Mouse (Mus musculus): ENCODE measurements at regions not wholly inside any gene's neighbourhood (a gene's known extent, or its start where the extent isn't known, plus 50 kb on each side); places are given as distances from the start of the nearest gene placed in this dataset.
A peak's percentile ranks its signal among the peaks of the same experiment; 100 is the strongest.

- Histone ChIP-seq H3K4me3 (no peak overlapping the region), H3K27ac (no peak overlapping the region; the same call in 1 of the 2 replicates), H3K27me3 (ENCODE audit: control insufficient read depth, insufficient read depth, low read length) (no peaks in the 10 kb centered on the region), H3K79me2 (replicated peaks; ENCODE audit: control insufficient read depth, insufficient read depth, low read length) (no peaks in the 10 kb centered on the region), H3K4me1 (ENCODE audit: control insufficient read depth, insufficient read depth, low read length) (peaks cover 8% of the 10 kb centered on the region), H3K9ac (ENCODE audit: low read depth, low read length) (no peak overlapping the region), H3K36me3 (ENCODE audit: control insufficient read depth, insufficient read depth, low read length) (no peaks in the 10 kb centered on the region)
- no peak for DNase-seq
- TF ChIP-seq POLR2A (IDR thresholded peaks at IDR 0.05; ENCODE audit: insufficient read depth, low read depth, low read length) (no peak), CTCF (IDR thresholded peaks at IDR 0.05) (no peak), EP300 (IDR thresholded peaks at IDR 0.05; ENCODE audit: insufficient read depth, low read depth, low read length) (no peak)
- intact Hi-C loops (cut with DNase I): loop anchor here (5.0 kb wide), 2 partner anchors 588 to 738 kb away; no protein-coding TSS in a partner anchor
- 43% methylated on average over 5 of the region's 5 CpGs for WGBS
These were observed 64.0 kb upstream of the Dapl1 start for GRCm38 (mm10) chr2:59420496-59420895.

- H3K4me3 ChIP-seq: no peak overlapping the region
- H3K4me1 ChIP-seq (ENCODE audit: control insufficient read depth, insufficient read depth, low read length): peaks cover 13% of the 10 kb centered on the region
- WGBS: 80% methylated on average over 10 of the region's 10 CpGs
- H3K79me2 ChIP-seq (replicated peaks; ENCODE audit: control insufficient read depth, insufficient read depth, low read length): no peaks in the 10 kb centered on the region
- H3K27me3 ChIP-seq (ENCODE audit: control insufficient read depth, insufficient read depth, low read length): no peaks in the 10 kb centered on the region
- intact Hi-C loops (cut with DNase I): loop anchor here (5.0 kb wide), 2 partner anchors 590 to 740 kb away; no protein-coding TSS in a partner anchor
- H3K27ac ChIP-seq: peak overlapping the region; percentile 45
- no peaks in the 10 kb centered on the region for H3K36me3 ChIP-seq (ENCODE audit: control insufficient read depth, insufficient read depth, low read length)
- DNase-seq: no peak
- H3K9ac ChIP-seq (ENCODE audit: low read depth, low read length): no peak overlapping the region
- TF ChIP-seq CTCF (IDR thresholded peaks at IDR 0.05) (no peak), POLR2A (IDR thresholded peaks at IDR 0.05; ENCODE audit: insufficient read depth, low read depth, low read length) (no peak), EP300 (IDR thresholded peaks at IDR 0.05; ENCODE audit: insufficient read depth, low read depth, low read length) (no peak)
These were observed 61.9 kb upstream of the Dapl1 start for GRCm38 (mm10) chr2:59422291-59423242.

- peak overlapping the region; percentile 26 for H3K27ac ChIP-seq
- TF ChIP-seq POLR2A (IDR thresholded peaks at IDR 0.05; ENCODE audit: insufficient read depth, low read depth, low read length): no peak
- TF ChIP-seq CTCF (IDR thresholded peaks at IDR 0.05): no peak
- TF ChIP-seq EP300 (IDR thresholded peaks at IDR 0.05; ENCODE audit: insufficient read depth, low read depth, low read length): no peak
- WGBS: 83% methylated on average over 2 of the region's 2 CpGs
These were observed 60.2 kb upstream of the Dapl1 start for GRCm38 (mm10) chr2:59424205-59424604.

GRCm38 (mm10) chr2:59424729-59425128 is 59.7 kb upstream of the Dapl1 start:
- 32% methylated on average over 5 of the region's 5 CpGs for WGBS
- intact Hi-C loops (cut with DNase I): loop anchor here (1.0 to 5.0 kb wide), 4 partner anchors 23 to 742 kb away; no protein-coding TSS in a partner anchor
- peaks cover 13% of the 10 kb centered on the region for H3K4me1 ChIP-seq (ENCODE audit: control insufficient read depth, insufficient read depth, low read length)
- no peaks in the 10 kb centered on the region for H3K79me2 ChIP-seq (replicated peaks; ENCODE audit: control insufficient read depth, insufficient read depth, low read length)
- peak overlapping the region; percentile 26 for H3K27ac ChIP-seq
- no peak overlapping the region for H3K9ac ChIP-seq (ENCODE audit: low read depth, low read length)
- H3K27me3 ChIP-seq (ENCODE audit: control insufficient read depth, insufficient read depth, low read length): no peaks in the 10 kb centered on the region
- peak; percentile 44 to 49 for DNase-seq
- H3K36me3 ChIP-seq (ENCODE audit: control insufficient read depth, insufficient read depth, low read length): no peaks in the 10 kb centered on the region
- TF ChIP-seq POLR2A (IDR thresholded peaks at IDR 0.05; ENCODE audit: insufficient read depth, low read depth, low read length): no peak
- TF ChIP-seq CTCF (IDR thresholded peaks at IDR 0.05): peak; percentile 78
- TF ChIP-seq EP300 (IDR thresholded peaks at IDR 0.05; ENCODE audit: insufficient read depth, low read depth, low read length): peak; percentile 63; the same call in 1 of the 2 replicates
- no peak overlapping the region for H3K4me3 ChIP-seq

More at GRCm38 (mm10) chr2:59424205-59424604, 60.2 kb upstream of the Dapl1 start:
- Histone ChIP-seq H3K4me1 (ENCODE audit: control insufficient read depth, insufficient read depth, low read length) (peaks cover 13% of the 10 kb centered on the region), H3K4me3 (no peak overlapping the region), H3K27me3 (ENCODE audit: control insufficient read depth, insufficient read depth, low read length) (no peaks in the 10 kb centered on the region), H3K36me3 (ENCODE audit: control insufficient read depth, insufficient read depth, low read length) (no peaks in the 10 kb centered on the region), H3K79me2 (replicated peaks; ENCODE audit: control insufficient read depth, insufficient read depth, low read length) (no peaks in the 10 kb centered on the region), H3K9ac (ENCODE audit: low read depth, low read length) (no peak overlapping the region)
- no peak for DNase-seq
- intact Hi-C loops (cut with DNase I): loop anchor here (1.0 to 5.0 kb wide), 3 partner anchors 592 to 742 kb away; no protein-coding TSS in a partner anchor

GRCm38 (mm10) chr2:59425876-59426275 is 58.6 kb upstream of the Dapl1 start:
- Histone ChIP-seq H3K27ac (peak overlapping the region; percentile 92), H3K4me3 (no peak overlapping the region), H3K4me1 (ENCODE audit: control insufficient read depth, insufficient read depth, low read length) (peaks cover 11% of the 10 kb centered on the region), H3K36me3 (ENCODE audit: control insufficient read depth, insufficient read depth, low read length) (peaks cover under 1% of the 10 kb centered on the region; the same call in 1 of the 2 replicates), H3K79me2 (replicated peaks; ENCODE audit: control insufficient read depth, insufficient read depth, low read length) (no peaks in the 10 kb centered on the region), H3K27me3 (ENCODE audit: control insufficient read depth, insufficient read depth, low read length) (no peaks in the 10 kb centered on the region), H3K9ac (ENCODE audit: low read depth, low read length) (no peak overlapping the region)
- WGBS: 28% methylated on average over 4 of the region's 4 CpGs
- intact Hi-C loops (cut with DNase I): loop anchor here (1.0 kb wide), 1 partner anchor 25 kb away; no protein-coding TSS in a partner anchor
- TF ChIP-seq EP300 (IDR thresholded peaks at IDR 0.05; ENCODE audit: insufficient read depth, low read depth, low read length): no peak
- no peak for TF ChIP-seq POLR2A (IDR thresholded peaks at IDR 0.05; ENCODE audit: insufficient read depth, low read depth, low read length)
- TF ChIP-seq CTCF (IDR thresholded peaks at IDR 0.05): no peak
- peak in 1 of 2 experiments; percentile 41 for DNase-seq

Measured in heart, adult 2 months (tissue).